Mouse (Mus musculus) brain, embryonic 14.5 days (tissue): ENCODE data around the gene Rnf220.

Source experiments
- CTCF ChIP-seq: fragments of 200-500 bp; IDR thresholded peaks from 2 replicates; pipeline ENCODE4 v1.5.1; 2012; ENCODE audit warnings: inconsistent platforms, mild to moderate bottlenecking, moderate library complexity, borderline replicate concordance; ENCODE audit not compliant: insufficient read depth, insufficient read length; ENCODE audit errors: extremely low read depth
- POLR2A ChIP-seq: fragments of 200-500 bp; IDR thresholded peaks from 2 replicates; pipeline ENCODE4 v1.6.1; 2012; ENCODE audit warnings: mild to moderate bottlenecking, inconsistent platforms, borderline replicate concordance; ENCODE audit not compliant: poor library complexity, insufficient read depth, insufficient read length, severe bottlenecking; ENCODE audit errors: extremely low read depth

GRCm38 (mm10) chr4:117330836-117331475 is 165.9 kb downstream of the Rnf220 start:
- TF ChIP-seq POLR2A: no peak
- no peak for TF ChIP-seq CTCF
